Mouse (Mus musculus) lung, postnatal 0 days (tissue): ENCODE data around the gene Dthd1. TPM values are rescaled to one million over a fixed set of nuclear protein-coding genes. Genes with fewer than 3 reads are reported as not detected.

ENCODE experiments used
- ATAC-seq: fragments of 200-750 bp; cut with Nextera tagmentation; 2 replicates; pipeline ENCODE4 v1.8.0; 2017; ENCODE audit warnings: moderate library complexity
- DNase-seq: peaks from one replicate; pipeline ENCODE4 v3.0.0-alpha.2; 2016; ENCODE audit warnings: low spot score
- H3K27ac ChIP-seq: fragments of 300-500 bp; sonication (generic); 2 replicates; pipeline ENCODE4 v1.5.1; 2014; ENCODE audit warnings: antibody characterized with exemption, mild to moderate bottlenecking, low read length, mixed read lengths
- H3K27me3 ChIP-seq: fragments of 300-500 bp; sonication (generic); replicated peaks from 2 replicates; pipeline ENCODE4 v1.6.1; 2014; ENCODE audit warnings: low read length, mixed read lengths; ENCODE audit not compliant: insufficient read depth
- H3K36me3 ChIP-seq: fragments of 300-500 bp; sonication (generic); 2 replicates; pipeline ENCODE4 v1.6.1; 2014; ENCODE audit warnings: low read length, mixed read lengths; ENCODE audit not compliant: insufficient read depth
- H3K4me1 ChIP-seq: fragments of 300-500 bp; sonication (generic); 2 replicates; pipeline ENCODE4 v1.6.1; 2014; ENCODE audit warnings: antibody characterized with exemption, low read depth, low read length, mixed read lengths; ENCODE audit not compliant: insufficient read depth
- H3K4me2 ChIP-seq: fragments of 300-500 bp; sonication (generic); replicated peaks from 2 replicates; pipeline ENCODE4 v1.6.1; 2014; ENCODE audit warnings: low read depth, mild to moderate bottlenecking, low read length, moderate library complexity, mixed read lengths
- H3K4me3 ChIP-seq: fragments of 300-500 bp; sonication (generic); 2 replicates; pipeline ENCODE4 v1.5.1; 2014; ENCODE audit warnings: low read depth, low read length
- H3K9ac ChIP-seq: fragments of 300-500 bp; sonication (generic); replicated peaks from 2 replicates; pipeline ENCODE4 v1.6.1; 2014; ENCODE audit warnings: low read depth, mild to moderate bottlenecking
- H3K9me3 ChIP-seq: fragments of 300-500 bp; sonication (generic); 2 replicates; pipeline ENCODE4 v1.6.1; 2016; ENCODE audit warnings: low read length, mixed read lengths
- CTCF ChIP-seq: IDR thresholded peaks from 2 replicates; pipeline ENCODE4 v1.5.1; 2016; ENCODE audit warnings: antibody characterized with exemption, mild to moderate bottlenecking
- EP300 ChIP-seq: IDR thresholded peaks from 2 replicates; pipeline ENCODE4 v1.6.1; 2016; ENCODE audit warnings: antibody characterized with exemption, mild to moderate bottlenecking, control low read depth
- WGBS: fragments of 180-500 bp; shearing (Covaris S2); extraction: QIAGEN DNeasy Blood & Tissue Kit; methylation state at CpG from one replicate; pipeline ENCODE4 v1.1.7; 2014; 5-methylcytosine and 5-hydroxymethylcytosine counted together
- polyA plus RNA-seq: library from polyadenylated mRNA; unstranded; fragments of >200 nt; fragmentation: Nextera tagmentation; extraction: Ambion mirVana; gene quantifications from 2 replicates; pipeline ENCODE4 v1.2.1, GENCODE M21; 2015

The Dthd1 gene
- polyA plus RNA-seq, 1 experiment from 2014 or later, result not detected

DNA sequence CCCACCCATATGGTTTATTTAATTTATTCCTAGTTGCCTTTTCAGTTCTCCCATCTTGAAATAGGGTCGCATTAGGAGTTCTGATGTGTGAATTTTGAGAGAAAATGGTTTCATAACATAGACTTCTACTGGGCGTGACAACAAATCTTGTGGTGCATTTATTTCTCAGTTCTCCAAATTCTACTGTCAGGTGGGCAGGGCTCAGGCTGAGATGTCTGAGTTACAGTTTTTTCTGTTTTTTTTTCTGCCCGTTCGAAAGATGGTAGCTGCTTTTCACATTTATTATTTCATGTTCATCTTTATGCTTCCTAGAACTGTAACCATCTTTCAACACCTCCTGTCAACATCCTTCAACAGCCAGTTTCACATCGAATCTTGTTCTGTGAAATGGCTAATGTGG lies 95.5 kb downstream of the Dthd1 start:
- H3K36me3 ChIP-seq, result no peaks in the 10 kb centered on the region

DNA sequence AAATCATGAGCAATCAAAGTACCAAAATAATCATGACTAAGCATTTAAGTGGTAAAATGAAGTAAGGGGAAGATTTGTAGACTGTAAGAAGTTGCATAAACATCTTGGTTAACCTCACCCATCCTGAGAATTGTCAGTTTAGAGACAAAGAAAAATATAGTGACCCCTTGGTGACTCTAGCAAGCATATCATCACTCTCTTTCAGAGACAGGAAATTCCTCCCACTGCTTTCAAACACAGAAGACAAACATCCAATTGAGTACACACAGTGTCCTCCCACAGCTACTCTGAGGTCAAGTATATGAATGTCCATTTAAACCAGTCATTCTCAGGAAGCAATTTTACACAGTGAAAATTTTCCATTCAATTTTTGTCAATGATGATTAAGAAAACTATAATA lies 111.0 kb downstream of the Dthd1 start:
- H3K9me3 ChIP-seq, result no peaks in the 10 kb centered on the region
- H3K4me2 ChIP-seq, result no peak overlapping the region
- H3K4me1 ChIP-seq, result no peaks in the 10 kb centered on the region
- no peak overlapping the region for H3K27ac ChIP-seq
- H3K36me3 ChIP-seq, result no peaks in the 10 kb centered on the region
- no peak overlapping the region for H3K9ac ChIP-seq
- DNase-seq (peak; percentile 62), ATAC-seq (peak; percentile 84)
- H3K27me3 ChIP-seq, result no peaks in the 10 kb centered on the region
- H3K4me3 ChIP-seq, result no peak overlapping the region
- no peak for TF ChIP-seq CTCF
- peak; percentile 77 for TF ChIP-seq EP300

More for the DNA sequence above, 95.5 kb downstream of the Dthd1 start:
- TF ChIP-seq CTCF, result no peak
- Histone ChIP-seq H3K9ac (no peak overlapping the region), H3K4me1 (no peaks in the 10 kb centered on the region), H3K4me2 (no peak overlapping the region), H3K27me3 (no peaks in the 10 kb centered on the region), H3K9me3 (no peaks in the 10 kb centered on the region), H3K27ac (no peak overlapping the region), H3K4me3 (no peak overlapping the region)
- no peak for DNase-seq
- WGBS, result 75% methylated on average over 5 of the region's 5 CpGs
- no peak for ATAC-seq

Other genes with a start within 250 kb of the Dthd1 start
- 20.2 and 25.5 TPM in 2 replicates for gene Arap2, start 47.7 kb upstream of the Dthd1 start, polyA plus RNA-seq